Mouse (Mus musculus) liver (tissue): ENCODE measurements at regions not wholly inside any gene's neighbourhood (a gene's known extent, or its start where the extent isn't known, plus 50 kb on each side); places are given as distances from the start of the nearest gene placed in this dataset.

Experiments used
- DNase-seq: peaks from one replicate; pipeline ENCODE4 v3.0.0-alpha.2; 2020; ENCODE audit warnings: mixed read lengths

DNA sequence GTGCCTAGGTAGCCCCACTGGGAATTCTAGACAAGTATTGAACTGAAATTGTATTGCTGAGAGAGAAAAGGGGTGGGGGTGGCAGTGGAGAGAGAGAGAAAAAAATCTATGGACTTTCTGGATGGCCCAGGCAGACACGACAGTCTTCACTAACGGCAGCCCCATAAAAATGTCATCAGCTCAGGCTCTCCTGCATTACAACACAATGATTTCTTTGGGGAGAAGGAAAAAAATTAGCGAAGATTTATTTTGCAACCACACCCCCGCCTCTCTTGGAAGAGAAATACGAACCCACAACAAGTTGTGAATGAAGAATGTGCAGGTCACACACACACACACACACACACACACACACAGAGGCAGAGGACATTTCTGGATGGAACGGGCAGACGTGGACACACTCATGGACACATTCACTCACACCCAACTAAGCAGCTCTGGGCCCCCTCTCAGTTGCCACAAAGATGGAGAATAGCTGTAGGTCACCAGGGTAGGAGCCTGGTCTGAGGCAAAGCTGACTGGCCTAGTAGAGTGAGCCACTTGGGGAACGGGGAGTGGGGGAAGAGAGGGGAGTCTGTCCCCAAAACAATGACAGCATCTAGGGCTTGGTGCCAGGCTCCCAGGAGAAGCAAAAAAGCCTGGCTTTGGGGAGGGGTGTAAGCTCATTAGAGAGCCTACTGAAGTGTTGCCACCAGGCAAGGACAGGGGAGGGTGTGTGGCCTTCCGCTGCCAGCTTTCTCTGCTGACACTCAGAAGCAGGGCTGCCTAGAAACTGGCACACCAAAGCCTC lies 201.0 kb downstream of the Sox9 start:
- no peak for DNase-seq

DNA sequence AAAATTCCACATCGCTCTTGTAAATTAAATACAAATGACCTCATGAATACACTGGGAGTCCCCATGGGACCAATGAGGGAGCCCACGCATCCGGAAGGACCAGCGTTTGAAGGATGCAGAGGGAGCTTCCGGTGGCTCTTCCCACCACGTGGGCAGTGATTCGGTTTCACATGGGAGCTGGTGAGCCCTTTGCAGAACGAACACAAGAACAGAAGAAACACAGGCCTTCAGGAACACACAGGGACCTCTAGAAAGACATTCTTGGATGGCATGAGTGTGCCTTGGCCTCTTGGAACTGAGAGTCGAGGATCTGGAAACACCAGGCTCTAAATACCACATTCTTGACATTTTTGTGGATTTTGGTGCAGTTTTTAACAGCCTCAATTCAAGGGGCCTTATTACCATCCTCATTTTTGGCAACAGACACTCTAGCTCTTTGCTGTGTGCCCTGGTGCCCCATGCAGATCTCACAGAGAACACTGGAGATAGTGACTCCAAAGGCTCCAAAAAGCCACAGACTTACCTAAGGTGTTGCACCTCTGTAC lies 204.1 kb downstream of the Sox9 start:
- DNase-seq: no peak

DNA sequence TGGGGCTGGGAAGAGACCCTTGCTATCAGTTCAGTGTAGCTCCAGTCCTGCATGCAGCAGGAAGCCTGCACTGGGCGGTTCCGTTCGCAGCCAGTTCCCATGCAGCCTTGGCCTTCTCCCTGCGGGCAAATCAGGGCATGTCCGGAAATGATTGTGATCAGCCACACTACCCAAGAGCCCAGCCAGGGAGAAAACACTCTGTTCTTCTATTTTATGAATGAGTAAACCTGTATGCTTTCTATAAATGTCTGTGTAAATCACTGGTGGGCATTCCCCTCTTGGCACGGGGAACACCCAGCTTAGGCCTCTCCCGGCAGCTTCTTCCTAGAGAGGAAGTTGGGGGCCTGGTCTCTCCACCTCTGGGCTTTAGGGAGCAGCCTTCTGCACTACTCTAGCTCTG lies 205.8 kb downstream of the Sox9 start:
- no peak for DNase-seq

DNA sequence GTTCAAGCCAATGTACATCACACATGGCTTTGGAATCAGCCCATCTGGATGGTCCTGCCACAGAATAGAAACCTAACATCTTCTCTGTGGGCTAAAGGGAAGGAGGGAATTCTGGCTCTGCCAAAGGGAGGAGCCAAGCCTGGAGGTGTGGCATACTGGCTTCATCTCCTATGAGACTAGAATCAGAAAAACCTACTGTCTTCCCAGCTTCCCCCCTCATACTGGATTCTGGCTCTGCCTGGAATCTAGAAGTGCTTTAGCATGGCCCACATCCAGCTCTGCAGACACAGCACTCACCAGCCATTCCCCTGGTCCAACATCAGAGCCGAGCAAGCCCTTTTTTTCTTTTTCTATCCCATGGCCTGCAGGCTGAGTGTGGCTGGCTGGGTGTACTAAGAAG lies 206.9 kb downstream of the Sox9 start:
- DNase-seq: no peak

DNA sequence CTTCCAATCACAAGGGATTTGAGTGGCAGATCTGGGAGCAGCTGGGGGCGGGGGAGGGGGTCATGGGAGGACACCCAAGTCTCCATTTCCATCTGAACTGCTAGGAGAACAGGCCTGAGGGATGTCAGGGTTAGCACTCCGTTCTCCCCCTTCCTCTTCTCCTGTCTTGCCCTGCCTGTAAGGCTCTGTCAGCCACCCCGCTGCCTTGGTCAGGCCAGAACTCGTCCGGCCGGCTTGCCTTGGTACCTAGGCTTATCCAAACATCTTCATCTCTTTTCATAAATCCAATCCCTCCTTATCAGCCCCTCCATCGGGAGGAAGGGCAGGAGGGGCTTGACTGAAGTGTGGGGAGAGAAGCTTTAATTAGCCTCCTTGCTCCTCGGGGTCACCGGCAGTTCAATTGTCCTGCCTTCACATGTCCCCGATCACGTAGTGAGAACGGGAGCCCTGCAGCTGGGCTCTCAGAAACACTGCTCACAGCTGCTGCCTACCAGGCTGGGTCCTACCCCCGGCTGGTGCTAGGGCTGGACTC lies 208.0 kb downstream of the Sox9 start:
- DNase-seq: no peak

DNA sequence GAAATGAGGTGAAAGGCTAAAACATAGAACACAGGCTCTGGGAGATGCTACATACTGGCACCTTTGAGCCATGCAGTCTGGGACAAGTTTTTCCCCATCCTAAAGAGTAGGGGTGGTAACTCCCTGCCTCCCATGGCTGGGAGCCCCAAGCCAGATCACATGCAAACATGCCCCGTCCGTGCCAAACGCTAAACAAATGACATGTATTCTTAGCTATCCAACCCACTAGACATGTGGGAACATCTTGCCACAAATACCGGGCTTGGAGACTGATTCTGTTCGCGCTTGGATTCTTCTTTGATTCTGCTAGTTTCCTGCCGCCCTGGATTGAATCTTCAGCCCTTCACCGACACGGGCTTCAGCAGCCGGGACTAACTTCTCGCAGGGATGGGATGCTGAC lies 208.7 kb downstream of the Sox9 start:
- no peak for DNase-seq

DNA sequence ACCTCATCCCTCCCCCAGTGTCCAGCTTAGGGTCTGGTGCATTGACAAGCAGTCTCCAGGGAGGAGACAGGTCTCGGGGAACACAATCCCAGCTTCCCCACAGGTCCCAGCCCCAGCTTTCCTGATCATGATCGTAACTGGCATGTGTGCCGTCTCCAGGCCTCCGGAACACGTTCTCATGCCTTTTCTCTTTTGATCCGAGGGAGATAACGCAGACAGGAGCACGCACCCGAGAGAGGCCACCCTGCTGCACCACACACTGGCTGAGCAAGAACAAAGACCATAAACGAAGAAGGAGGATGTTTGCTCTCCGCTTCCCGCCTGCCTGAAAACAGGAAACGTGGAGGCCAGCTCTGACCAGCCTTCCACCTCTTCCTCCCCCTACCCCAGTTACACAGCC lies 209.8 kb downstream of the Sox9 start:
- DNase-seq: no peak

DNA sequence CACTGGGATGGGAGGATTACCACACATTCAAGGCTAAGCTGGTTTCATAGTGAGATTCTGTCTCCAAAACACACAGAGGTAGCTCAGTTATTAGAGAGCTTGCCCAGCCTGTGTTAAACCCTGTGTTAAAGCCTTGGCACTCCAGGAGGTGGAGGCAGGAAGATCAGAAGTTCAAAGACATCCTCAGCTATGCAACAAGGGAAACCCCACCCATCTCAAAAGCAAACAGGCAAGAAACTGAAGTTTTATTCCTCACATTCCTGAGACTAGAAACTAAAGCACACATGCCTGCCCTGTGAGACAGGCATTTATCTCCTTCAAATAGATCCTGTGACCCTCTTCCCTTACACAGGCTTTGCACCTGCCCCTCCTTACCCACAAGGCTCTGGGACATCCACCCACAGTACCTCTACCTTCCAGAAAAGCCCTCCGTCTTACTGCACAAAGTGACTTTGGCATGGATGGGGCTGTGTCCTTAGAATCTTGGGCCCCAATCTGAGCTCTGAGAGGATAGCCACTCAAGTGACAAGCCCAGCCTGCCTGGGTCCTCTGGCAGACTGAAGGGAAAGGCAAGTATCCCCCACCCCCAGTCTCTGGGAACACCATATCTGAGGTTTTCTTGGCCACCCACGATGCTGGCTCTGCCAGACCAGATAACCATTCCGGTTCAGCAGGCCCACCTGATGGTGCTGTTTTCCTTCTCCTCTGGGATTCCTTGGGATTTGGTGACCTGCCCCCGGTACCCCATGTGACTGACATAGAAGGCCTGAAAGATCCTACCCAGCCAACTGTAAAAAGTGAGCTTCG lies 217.0 kb downstream of the Sox9 start:
- no peak for DNase-seq

DNA sequence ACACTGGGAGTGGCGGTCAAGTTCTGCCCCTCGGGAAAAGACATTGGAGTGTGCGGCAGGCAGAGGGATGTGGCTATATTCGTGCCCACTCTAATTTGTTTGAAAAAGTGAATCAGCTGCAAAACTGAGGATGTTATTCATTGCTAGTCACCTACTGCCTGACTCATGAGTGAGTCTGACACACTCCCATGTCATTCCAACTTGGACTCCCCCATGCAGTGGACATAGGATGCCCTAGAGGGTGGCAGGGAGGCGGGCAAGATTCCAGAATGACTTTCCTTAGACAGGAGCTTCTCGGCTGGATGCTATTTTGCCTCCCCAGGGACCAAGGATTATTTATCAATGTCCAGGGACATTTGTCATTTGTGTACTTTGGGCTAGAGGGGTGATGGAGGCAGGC lies 219.0 kb downstream of the Sox9 start:
- DNase-seq: no peak

DNA sequence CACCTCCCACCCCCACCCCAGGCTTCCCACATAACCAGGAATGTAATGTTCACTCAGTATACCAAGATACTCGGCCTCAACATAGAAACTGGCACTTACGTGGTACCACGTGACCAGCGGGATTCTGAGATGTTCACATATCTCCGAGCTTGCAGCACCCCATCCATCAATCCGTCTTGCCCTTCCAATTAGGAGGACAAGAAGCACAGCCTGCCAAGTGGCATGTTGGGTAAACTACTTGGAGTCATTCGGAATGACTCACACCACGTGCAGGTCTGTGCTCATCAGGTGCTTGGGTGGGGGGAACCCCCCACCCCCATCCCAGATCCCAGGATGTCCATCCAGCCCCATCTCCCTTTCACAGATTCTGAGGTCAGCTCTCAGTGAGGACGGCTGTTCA lies 223.9 kb downstream of the Sox9 start:
- DNase-seq: no peak

DNA sequence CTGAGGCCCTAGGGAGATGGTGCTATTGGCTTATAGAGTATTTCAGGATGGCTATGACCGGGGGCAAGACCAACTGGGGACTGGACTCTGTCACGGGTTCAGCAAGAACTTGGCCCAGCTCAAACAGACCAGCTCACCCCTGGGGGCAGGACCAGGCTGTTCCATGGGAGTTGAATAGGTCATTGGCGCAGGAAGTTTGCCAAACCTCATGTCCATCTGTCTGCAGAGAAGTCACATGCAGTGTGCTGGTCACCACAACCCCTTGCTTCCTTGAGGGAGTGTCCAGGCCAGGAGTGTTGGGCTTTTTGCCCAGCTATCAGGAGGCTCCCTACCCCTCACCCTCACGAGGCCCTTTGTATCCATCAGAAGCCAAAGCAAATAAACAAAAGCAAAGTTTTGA lies 226.5 kb downstream of the Sox9 start:
- DNase-seq: no peak

DNA sequence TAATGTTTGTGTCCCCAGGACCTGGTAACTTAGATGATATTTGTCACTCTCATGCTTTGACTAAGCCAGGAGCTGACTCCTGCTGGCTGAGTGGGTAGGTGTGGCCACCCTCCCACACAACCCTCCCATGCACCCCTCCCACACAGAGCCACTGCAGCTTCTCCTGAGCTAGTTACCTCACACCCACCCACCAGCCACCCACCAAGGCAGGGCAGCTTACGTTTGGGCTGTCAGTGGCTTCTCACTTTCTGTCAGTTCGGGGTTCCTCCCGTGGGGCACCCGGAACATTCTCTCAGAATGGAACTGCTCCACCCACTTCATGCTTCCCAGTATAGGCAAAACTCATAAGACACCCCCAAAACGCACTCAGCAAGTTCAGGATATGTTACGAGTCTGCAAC lies 227.4 kb downstream of the Sox9 start:
- DNase-seq: no peak

DNA sequence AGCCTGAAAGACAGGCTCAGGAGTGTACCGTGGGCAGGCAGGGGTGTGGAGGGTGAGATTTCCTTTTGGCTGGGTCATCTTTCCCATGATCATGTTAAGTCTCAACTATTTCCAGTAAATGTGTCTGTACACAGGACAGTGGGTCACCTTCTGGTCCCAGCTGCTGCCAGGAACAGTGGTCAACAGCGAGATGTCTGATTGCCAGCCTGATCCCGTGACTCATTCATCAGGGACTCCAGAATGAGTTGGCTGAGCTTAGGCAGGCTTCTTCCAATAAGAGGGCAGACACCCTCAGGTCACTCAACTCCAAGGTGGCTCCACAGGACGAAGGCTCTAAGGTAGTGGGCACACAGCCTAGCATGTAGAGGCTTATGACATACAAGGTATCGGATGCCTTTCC lies 228.9 kb downstream of the Sox9 start:
- no peak for DNase-seq

DNA sequence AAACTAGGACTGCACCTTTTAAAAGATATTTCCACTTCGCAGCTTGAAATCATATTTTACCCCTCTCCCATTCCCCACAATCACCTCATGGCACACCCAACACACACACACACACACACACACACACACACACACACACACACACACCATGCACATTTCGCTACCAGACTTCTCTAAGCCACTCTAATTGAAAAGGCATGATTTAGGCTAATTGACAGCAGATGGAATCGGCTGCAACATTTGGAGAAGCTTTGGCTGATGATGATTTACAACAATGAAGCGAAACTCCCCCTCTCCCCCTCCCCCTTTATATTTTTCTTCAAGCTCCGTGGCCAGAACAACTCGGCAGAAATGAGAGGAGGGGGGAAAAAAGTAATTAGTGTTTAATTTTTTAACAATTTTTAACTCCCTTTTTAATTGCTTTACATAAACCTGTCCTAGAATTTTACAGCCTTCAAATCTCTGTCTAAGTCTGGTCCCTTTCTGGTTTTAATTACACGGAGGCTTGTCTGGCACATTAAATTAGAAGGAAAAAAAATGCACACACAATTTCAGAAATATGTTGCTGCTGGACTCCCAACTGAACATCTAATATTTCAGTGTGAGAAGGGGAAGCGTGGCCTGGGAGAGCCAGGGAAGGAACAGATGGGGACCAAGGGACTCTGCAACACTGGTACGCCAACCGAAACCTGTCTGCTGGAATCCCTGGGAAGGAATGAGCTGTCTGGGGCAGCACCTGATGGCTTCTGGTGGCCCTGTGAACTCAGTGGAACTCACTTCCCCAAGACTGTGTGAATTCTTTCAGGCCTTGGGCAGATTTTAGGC lies 232.4 kb downstream of the Sox9 start:
- DNase-seq: no peak

DNA sequence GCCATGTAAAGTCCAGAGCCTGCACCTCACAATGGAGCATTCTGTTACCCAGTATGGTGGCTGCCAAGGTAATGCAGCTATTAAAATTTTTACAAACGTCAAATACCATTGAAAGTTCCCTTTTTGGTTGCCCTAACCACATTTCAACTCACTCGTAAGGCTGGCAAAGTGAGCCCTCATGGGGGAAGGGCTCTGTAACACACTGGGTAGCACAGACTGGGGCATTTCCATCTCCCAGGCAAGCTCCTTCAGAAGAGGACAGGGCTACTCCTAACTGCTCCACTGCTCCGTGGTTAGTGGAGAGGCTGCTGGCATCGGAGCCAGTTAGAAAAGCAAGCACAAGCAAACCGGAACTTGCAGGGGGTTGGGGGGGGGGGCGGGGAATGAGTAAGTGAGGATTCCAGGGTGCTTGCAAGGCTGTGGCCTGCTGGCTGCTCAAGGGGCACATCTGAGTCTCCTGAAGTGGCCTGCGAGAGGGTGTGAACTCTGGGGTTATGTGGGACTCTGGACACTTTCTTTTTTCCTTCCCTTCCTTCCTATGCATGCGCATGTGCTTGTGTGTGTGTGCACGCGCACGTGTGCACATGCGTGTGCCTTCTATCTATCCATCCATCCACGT lies 233.8 kb downstream of the Sox9 start:
- no peak for DNase-seq

DNA sequence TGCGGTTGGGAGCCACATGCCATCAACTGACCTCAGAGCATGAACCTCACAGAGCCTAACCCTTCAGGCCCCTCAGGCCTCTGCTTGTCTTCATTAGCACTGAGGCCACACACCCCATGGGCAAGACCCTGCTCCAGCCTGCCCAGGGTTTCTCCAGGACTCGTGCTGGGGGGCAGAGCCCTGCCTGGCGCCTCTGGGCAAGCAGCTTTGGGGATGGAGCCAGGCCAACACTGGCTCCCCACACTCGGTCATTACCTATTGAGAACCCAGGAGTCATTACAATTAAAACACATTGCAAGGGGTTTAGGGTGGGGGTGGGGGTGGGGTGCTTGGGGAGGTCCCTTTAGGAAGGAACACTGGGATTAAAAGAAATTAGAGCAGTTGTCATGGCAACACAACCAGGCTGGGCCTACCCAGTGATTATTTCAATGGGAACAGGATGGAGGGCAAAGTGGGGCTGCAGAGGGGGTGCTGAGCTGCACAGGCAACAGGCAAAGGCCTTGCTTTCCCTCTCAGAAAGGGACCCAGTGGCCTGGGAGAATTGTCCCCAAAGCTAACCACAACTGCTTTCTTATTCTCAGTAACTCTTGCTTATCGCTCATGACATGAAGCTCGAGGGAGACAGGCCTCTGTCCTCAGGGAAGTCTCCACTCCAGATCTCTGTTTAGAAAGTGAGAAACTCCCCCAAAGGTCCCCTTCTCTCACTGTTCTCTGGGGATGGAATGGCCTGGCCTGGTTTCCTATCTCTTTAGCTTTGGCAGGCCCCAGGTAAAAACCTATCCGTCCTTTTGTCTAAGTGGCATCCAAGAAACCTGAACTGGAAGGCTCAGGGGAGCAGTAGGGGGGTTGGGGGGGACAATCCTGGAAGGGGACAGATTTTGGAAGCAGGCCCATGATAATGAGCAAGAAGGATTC lies 235.0 kb downstream of the Sox9 start:
- no peak for DNase-seq

DNA sequence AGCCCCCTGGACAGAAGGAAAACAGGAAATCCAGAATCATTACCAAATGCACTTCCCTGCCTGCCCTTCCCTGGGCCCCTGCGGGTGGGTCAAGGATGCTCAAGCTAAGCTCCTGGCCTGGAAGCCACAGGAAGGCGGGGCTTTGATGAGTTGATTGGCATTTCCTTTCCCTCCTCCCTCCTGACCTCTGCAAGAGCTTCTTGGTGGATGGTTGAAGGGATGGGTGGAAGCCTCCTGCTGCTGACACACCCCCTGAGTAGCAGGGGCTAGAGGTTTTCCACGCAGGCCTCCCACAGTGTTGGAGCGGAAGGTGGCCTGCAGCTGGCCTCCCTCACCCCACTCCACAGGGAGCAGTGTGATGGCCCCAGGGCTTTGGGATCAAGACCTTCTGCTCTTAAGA lies 239.5 kb downstream of the Sox9 start:
- DNase-seq: no peak

DNA sequence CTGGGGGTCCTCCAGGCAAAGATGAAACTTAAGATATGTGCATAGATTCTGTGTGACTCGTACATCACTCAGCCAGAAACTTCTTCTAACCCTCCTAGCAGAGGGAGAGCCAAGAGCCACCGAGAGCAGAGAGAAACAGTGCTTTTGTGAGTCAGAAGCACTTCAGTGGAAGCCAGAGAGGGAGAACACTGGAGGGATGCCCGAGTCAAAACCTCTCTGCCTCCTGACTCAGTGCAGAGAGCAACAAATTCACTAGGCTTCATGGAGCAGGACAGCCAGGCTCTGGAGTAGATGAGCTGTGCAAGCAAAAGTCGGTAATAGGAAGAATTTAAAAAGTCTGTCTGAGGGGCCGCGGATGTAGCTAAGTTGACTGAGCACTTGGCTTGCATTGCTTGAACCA lies 245.0 kb downstream of the Sox9 start:
- DNase-seq: no peak

DNA sequence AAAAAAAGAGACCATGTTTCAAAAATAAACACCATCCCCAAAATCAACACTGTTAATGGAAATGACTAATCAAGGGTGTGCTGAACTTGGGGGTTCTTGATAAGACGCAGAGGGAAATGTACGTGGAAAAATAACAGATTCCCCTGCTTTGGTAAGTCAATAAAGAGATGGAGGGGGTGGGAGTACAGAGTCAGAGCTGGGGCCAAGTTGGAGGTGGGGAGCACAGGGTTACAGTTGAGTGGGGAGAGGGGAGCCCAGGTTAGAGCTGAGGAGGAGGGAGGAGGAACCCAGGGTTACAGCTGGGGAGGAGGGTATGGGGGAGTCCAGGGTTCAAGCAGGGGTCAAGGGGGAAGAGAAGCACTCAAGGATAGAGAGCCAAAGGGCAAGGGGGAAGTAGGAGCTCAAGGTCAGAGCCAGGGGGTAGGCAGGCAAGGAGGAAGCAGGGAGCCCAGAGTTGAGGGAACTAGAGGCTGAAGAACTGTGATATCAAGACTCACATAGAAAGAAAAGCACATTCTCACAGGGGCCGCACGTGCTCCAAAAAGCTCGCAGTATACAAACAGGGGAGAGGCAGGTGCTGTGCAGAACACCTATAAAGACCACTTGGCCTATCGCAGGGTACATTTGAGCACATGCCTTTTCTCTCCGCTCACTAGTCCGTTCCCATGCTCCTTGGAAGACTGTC lies 246.4 kb downstream of the Sox9 start:
- DNase-seq: no peak

DNA sequence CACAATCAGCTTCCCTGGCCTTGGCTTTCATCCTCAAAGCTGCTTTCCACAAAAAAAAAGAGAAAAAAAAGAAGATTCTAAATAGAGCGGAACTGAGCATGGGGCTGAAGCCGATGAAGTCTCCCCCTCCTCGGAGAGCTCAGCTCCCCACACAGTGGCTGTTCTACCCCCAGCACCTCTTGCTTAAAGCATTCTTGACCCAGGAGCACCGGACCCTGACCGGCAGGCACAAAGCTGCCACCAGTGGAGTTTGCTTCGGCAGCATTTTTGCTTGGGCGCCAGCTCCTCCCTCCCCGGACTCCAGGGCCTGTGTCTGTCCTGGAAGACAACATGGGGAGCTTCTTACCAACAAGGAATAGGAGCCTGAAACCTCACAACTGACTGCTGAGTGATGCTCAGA lies 249.4 kb downstream of the Sox9 start:
- no peak for DNase-seq
